Mouse (Mus musculus): Measurements from ENCODE around the gene Mmgt1. TPM values are rescaled to one million over a fixed set of nuclear protein-coding genes. Genes with fewer than 3 reads are reported as not detected.

The Mmgt1 gene
- total RNA-seq (2018; cell fraction: chromatin; rRNA removed) = 1 to 10 TPM in 18 of 26 experiments, under 1 TPM in 8; 0.25 to 6.4 (median 1.8) TPM
- 10 to 100 TPM in 25 of 26 experiments, 1 to 10 TPM in 1; 9.4 to 22.8 (median 14.9) TPM for total RNA-seq (2018; cell fraction: cytosol; rRNA removed)
- total RNA-seq (2018; cell fraction: nucleus; rRNA removed) = 10 to 100 TPM in 7 of 26 experiments, 1 to 10 TPM in 19; 3.0 to 17.5 (median 5.3) TPM
- 13.8 to 26.4 TPM (median 18.8 TPM) in 3 replicates for polyA plus RNA-seq (2018)

- 17% methylated on average over 33 of the region's 44 CpGs for WGBS (ENCODE audit: missing documents)
- Histone ChIP-seq H3K36me3 (ENCODE audit: inconsistent target) (no peaks in the 10 kb centered on the region), H3K79me2 (ENCODE audit: inconsistent target) (peaks cover 34% of the 10 kb centered on the region), H3K4me3 (ENCODE audit: inconsistent target) (peak within 1 kb of the TSS; percentile 85), H3K27ac (peak within 1 kb of the TSS; percentile 39)
These were observed at the start of gene Mmgt1 for GRCm38 (mm10) chrX:56597887-56598640. Mmgt1 (minus strand) TSS chrX:56598069.

GRCm38 (mm10) chrX:56640066-56640465, 42.2 kb upstream of the Mmgt1 start:
- 20% methylated on average over 1 of the region's 1 CpGs for WGBS (ENCODE audit: missing documents)

GRCm38 (mm10) chrX:56636185-56636584, 38.3 kb upstream of the Mmgt1 start:
- H3K36me3 ChIP-seq (ENCODE audit: inconsistent target) = no peaks in the 10 kb centered on the region
- H3K27ac ChIP-seq = no peak overlapping the region
- no peak overlapping the region for H3K4me3 ChIP-seq (ENCODE audit: inconsistent target)
- H3K79me2 ChIP-seq (ENCODE audit: inconsistent target) = no peaks in the 10 kb centered on the region
- 95% methylated on average over 5 of the region's 5 CpGs for WGBS (ENCODE audit: missing documents)

More at GRCm38 (mm10) chrX:56640066-56640465, 42.2 kb upstream of the Mmgt1 start:
- no peaks in the 10 kb centered on the region for H3K79me2 ChIP-seq (ENCODE audit: inconsistent target)
- no peak overlapping the region for H3K4me3 ChIP-seq (ENCODE audit: inconsistent target)
- H3K36me3 ChIP-seq (ENCODE audit: inconsistent target) = no peaks in the 10 kb centered on the region
- no peak overlapping the region for H3K27ac ChIP-seq

- Histone ChIP-seq H3K4me3 (ENCODE audit: inconsistent target) (no peak overlapping the region), H3K79me2 (ENCODE audit: inconsistent target) (peaks cover 12% of the 10 kb centered on the region; the same call in 1 of the 2 replicates), H3K27ac (no peak overlapping the region), H3K36me3 (ENCODE audit: inconsistent target) (no peaks in the 10 kb centered on the region)
- WGBS (ENCODE audit: missing documents) = 95% methylated on average over 2 of the region's 2 CpGs
These were observed 17.4 kb upstream of the Mmgt1 start for GRCm38 (mm10) chrX:56615236-56615635.

- peaks cover 16% of the 10 kb centered on the region; the same call in 1 of the 2 replicates for H3K79me2 ChIP-seq (ENCODE audit: inconsistent target)
- H3K4me3 ChIP-seq (ENCODE audit: inconsistent target) = peak overlapping the region; percentile 69
- H3K27ac ChIP-seq = no peak overlapping the region
- 24% methylated on average over 12 of the region's 13 CpGs for WGBS (ENCODE audit: missing documents)
- H3K36me3 ChIP-seq (ENCODE audit: inconsistent target) = no peaks in the 10 kb centered on the region
These were observed 12.4 kb upstream of the Mmgt1 start for GRCm38 (mm10) chrX:56610318-56610694.

- 14% methylated on average over 30 of the region's 50 CpGs for WGBS (ENCODE audit: missing documents)
- Histone ChIP-seq H3K36me3 (ENCODE audit: inconsistent target) (no peaks in the 10 kb centered on the region), H3K27ac (0 out of 2 replicates have a peak within 1 kb of the TSS, but pooled peaks have one; percentile 4)
These were observed 11.9 kb upstream of the Mmgt1 start, which contains the start of gene Slc9a6 for GRCm38 (mm10) chrX:56609623-56610317. Slc9a6 (plus strand) TSS chrX:56609757.

GRCm38 (mm10) chrX:56609285-56609622, 11.4 kb upstream of the Mmgt1 start:
- peaks cover 16% of the 10 kb centered on the region; the same call in 1 of the 2 replicates for H3K79me2 ChIP-seq (ENCODE audit: inconsistent target)
- peak overlapping the region; percentile 16; the same call in 1 of the 2 replicates for H3K4me3 ChIP-seq (ENCODE audit: inconsistent target)
- 0 out of 2 replicates have a peak overlapping the region, but pooled peaks have one; percentile 4 for H3K27ac ChIP-seq
- no peaks in the 10 kb centered on the region for H3K36me3 ChIP-seq (ENCODE audit: inconsistent target)
- 42% methylated on average over 7 of the region's 7 CpGs for WGBS (ENCODE audit: missing documents)

More at GRCm38 (mm10) chrX:56609623-56610317, 11.9 kb upstream of the Mmgt1 start, which contains the start of gene Slc9a6:
- Histone ChIP-seq H3K4me3 (ENCODE audit: inconsistent target) (peak within 1 kb of the TSS; percentile 69), H3K79me2 (ENCODE audit: inconsistent target) (peaks cover 16% of the 10 kb centered on the region; the same call in 1 of the 2 replicates)

GRCm38 (mm10) chrX:56607032-56607710, 9.3 kb upstream of the Mmgt1 start:
- WGBS (ENCODE audit: missing documents) = 73% methylated on average over 7 of the region's 7 CpGs
- H3K36me3 ChIP-seq (ENCODE audit: inconsistent target) = no peaks in the 10 kb centered on the region
- H3K27ac ChIP-seq = no peak overlapping the region
- no peak overlapping the region for H3K4me3 ChIP-seq (ENCODE audit: inconsistent target)
- H3K79me2 ChIP-seq (ENCODE audit: inconsistent target) = peaks cover 16% of the 10 kb centered on the region; the same call in 1 of the 2 replicates

GRCm38 (mm10) chrX:56606536-56606935, 8.7 kb upstream of the Mmgt1 start:
- Histone ChIP-seq H3K27ac (no peak overlapping the region), H3K4me3 (ENCODE audit: inconsistent target) (no peak overlapping the region)
- WGBS (ENCODE audit: missing documents) = no CpG with 5 or more reads among the region's 2 CpGs

GRCm38 (mm10) chrX:56597219-56597886, 516 bp downstream of the Mmgt1 start:
- Histone ChIP-seq H3K4me3 (ENCODE audit: inconsistent target) (peak overlapping the region; percentile 85), H3K79me2 (ENCODE audit: inconsistent target) (peaks cover 38% of the 10 kb centered on the region), H3K27ac (peak overlapping the region; percentile 39), H3K36me3 (ENCODE audit: inconsistent target) (no peaks in the 10 kb centered on the region)
- WGBS (ENCODE audit: missing documents) = 18% methylated on average over 24 of the region's 25 CpGs

More at GRCm38 (mm10) chrX:56606536-56606935, 8.7 kb upstream of the Mmgt1 start:
- Histone ChIP-seq H3K36me3 (ENCODE audit: inconsistent target) (no peaks in the 10 kb centered on the region), H3K79me2 (ENCODE audit: inconsistent target) (peaks cover 15% of the 10 kb centered on the region; the same call in 1 of the 2 replicates)

- Histone ChIP-seq H3K27ac (no peak overlapping the region), H3K36me3 (ENCODE audit: inconsistent target) (no peaks in the 10 kb centered on the region)
- WGBS (ENCODE audit: missing documents) = 94% methylated on average over 2 of the region's 2 CpGs
These were observed 19.7 kb downstream of the Mmgt1 start for GRCm38 (mm10) chrX:56578200-56578599.

GRCm38 (mm10) chrX:56572465-56572864, 25.4 kb downstream of the Mmgt1 start:
- WGBS (ENCODE audit: missing documents) = 24% methylated on average over 6 of the region's 6 CpGs
- Histone ChIP-seq H3K27ac (no peak overlapping the region), H3K4me3 (ENCODE audit: inconsistent target) (no peak overlapping the region), H3K79me2 (ENCODE audit: inconsistent target) (no peaks in the 10 kb centered on the region), H3K36me3 (ENCODE audit: inconsistent target) (no peaks in the 10 kb centered on the region)

More at GRCm38 (mm10) chrX:56578200-56578599, 19.7 kb downstream of the Mmgt1 start:
- Histone ChIP-seq H3K79me2 (ENCODE audit: inconsistent target) (no peaks in the 10 kb centered on the region), H3K4me3 (ENCODE audit: inconsistent target) (no peak overlapping the region)

GRCm38 (mm10) chrX:56553584-56553983, 44.3 kb downstream of the Mmgt1 start:
- no peaks in the 10 kb centered on the region for H3K79me2 ChIP-seq (ENCODE audit: inconsistent target)
- WGBS (ENCODE audit: missing documents) = 85% methylated on average over 2 of the region's 3 CpGs
- H3K36me3 ChIP-seq (ENCODE audit: inconsistent target) = no peaks in the 10 kb centered on the region
- H3K27ac ChIP-seq = no peak overlapping the region
- H3K4me3 ChIP-seq (ENCODE audit: inconsistent target) = no peak overlapping the region
